Mouse (Mus musculus): ENCODE data around the gene Tbx10.

DNA sequence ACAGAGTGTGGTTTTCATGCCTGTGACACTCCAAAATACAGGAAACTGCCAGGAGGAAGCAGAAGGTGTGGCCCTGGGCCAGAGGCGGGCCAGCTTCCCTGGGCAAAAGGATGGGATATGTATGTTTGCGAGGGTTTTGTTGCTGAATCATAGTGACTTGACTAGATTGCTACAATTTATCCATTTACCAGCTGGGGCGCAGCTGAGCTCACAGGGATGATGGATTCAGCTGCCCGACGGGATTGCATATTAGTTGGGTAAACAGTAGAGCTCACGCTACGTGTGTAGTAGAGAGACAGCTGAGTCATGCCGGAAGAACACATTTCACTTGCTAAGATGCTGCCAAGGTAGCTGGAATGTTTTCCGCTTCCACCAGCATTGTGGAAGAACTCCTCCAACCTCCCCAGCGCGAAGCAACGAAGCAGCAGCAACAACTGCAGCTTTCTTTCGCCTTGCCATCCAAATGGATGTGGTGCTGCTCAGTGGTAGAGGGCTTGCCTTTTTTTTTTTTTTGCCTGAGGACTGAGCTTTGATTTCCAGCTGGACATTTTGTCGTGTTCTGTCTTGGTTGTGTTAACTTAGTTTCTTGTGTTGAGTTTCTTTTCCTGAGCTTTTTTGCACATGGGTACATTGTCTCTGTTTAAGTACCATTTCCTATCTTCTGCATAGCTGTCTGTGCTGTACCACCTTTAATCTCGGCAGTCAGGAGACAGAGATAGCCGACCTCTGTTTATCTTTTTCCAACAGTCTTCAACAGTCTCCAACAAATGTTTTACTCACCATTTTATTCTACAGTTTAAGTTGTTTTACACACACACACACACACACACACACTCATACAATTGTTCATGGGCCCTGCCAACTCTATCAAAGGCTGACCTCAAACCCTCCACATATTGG is 53.7 kb downstream of the Tbx10 start, which contains the start of gene Gstp2:
- TF ChIP-seq CTCF (conservative IDR thresholded peaks at IDR 0.05; ENCODE audit: insufficient read depth, insufficient read length, low read depth, low read length) (peak; percentile 56), POLR2A (IDR thresholded peaks at IDR 0.05; ENCODE audit: low read depth, low read length) (no peak)

Measured in kidney, adult 2 months (tissue).